Mouse (Mus musculus): ENCODE measurements around the gene Chrnb1.

DNA sequence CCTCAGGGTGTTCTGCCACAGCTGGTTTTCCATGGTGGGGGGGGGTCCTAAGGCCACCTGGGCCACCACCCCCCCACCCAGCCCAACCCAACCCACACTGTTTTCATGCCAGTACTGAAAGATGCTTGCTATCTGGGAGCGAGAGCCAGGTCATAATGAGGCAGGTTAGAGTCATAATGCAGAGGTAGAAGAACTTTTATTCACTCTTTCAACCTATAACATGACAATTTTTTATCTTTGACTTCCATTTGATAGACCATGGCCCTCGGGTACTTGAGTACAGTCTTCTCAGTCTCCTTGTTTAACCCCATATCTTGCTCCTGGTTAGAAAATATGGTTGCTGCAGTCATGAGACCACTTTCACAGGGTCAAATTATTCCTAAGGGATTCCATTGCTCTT lies 22.6 kb upstream of the Chrnb1 start, which contains the start of gene Spem2:
- TF ChIP-seq CTCF (IDR thresholded peaks at IDR 0.05; ENCODE audit: insufficient read depth, low read depth, low read length) (no peak), POLR2A (IDR thresholded peaks at IDR 0.05; ENCODE audit: insufficient read depth, low read depth, low read length) (no peak)

Data from olfactory bulb, adult 2 months (tissue).